Mouse (Mus musculus) macrophage (primary cell): Measurements from ENCODE around the gene Fam53a. TPM values are rescaled to one million over a fixed set of nuclear protein-coding genes. Genes with fewer than 3 reads are reported as not detected.

ENCODE experiments used
- H3K27ac ChIP-seq: fragments of 350-480 bp; formaldehyde crosslinking; 2 replicates; pipeline ENCODE4 v1.9.0; 2021
- H3K36me3 ChIP-seq: fragments of 350-480 bp; formaldehyde crosslinking; 2 replicates; pipeline ENCODE4 v1.9.0; 2021; ENCODE audit errors: inconsistent target
- H3K4me3 ChIP-seq: fragments of 350-480 bp; formaldehyde crosslinking; 2 replicates; pipeline ENCODE4 v1.9.0; 2021; ENCODE audit errors: inconsistent target
- H3K79me2 ChIP-seq: fragments of 350-480 bp; formaldehyde crosslinking; 2 replicates; pipeline ENCODE4 v1.9.0; 2021; ENCODE audit errors: inconsistent target
- WGBS: methylation state at CpG from one replicate; pipeline ENCODE4 v1.1.7; 2026; ENCODE audit warnings: inconsistent platforms; ENCODE audit not compliant: missing documents; 5-methylcytosine and 5-hydroxymethylcytosine counted together
- polyA plus RNA-seq: library from polyadenylated mRNA; stranded (reverse); fragments of 250-400 nt; gene quantifications from 3 replicates; pipeline ENCODE4 v1.2.4, GENCODE M21; 2018; ENCODE audit warnings: inconsistent platforms

The Fam53a gene
- polyA plus RNA-seq, 1 experiment from 2014 or later = 9.3 TPM

DNA sequence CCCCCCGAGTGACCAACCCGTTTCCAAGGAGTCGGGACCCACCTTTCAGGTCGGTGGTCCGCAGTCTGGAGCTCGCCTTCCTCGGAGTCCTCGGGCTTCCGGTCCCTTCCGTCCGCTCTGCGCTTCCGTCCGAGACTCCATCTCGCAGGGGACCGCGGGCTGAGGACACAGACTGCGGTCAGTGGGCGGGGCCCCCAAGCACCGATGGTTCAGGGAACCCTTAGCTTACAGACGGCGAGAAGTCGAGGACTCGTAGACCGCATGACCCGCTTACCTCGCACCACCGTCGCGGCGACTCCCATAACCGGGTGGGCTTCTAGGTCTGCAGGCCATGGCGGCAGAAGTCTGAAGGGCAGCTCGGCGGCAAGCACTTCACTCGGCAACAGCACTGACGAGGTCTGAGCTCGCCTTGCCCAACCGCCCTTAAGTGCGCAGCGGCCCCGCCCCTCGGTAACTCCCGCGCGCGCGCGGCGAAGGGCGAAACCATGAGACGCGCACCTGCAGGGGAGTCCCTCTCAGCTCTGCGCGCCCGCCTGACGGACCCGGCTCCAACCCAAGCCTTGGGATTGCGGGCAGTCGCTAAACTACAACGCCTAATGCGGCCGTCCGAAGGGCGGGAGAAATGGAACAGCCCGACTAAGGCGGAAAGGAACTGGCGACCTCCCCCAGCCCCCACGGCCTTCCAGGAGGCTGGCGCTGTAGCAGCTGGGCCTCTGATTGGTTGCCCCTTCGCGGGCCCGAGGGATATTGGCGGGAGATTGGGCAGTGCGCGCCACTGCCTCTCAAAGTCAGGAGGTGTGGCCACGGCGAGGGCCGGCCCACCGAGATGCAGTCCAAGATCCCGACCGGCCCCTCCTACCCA, 22.7 kb upstream of the Fam53a start, which contains the start of gene Slbp:
TSS of gene Slbp (minus strand) at position 654 of the 862 bp plus-strand sequence.
- WGBS = under 1% methylated on average over 80 of the region's 82 CpGs
- Histone ChIP-seq H3K4me3 (peak within 1 kb of the TSS; percentile 74), H3K79me2 (peaks cover 72% of the 10 kb centered on the region), H3K27ac (peak within 1 kb of the TSS; percentile 88), H3K36me3 (peaks cover 25% of the 10 kb centered on the region)

DNA sequence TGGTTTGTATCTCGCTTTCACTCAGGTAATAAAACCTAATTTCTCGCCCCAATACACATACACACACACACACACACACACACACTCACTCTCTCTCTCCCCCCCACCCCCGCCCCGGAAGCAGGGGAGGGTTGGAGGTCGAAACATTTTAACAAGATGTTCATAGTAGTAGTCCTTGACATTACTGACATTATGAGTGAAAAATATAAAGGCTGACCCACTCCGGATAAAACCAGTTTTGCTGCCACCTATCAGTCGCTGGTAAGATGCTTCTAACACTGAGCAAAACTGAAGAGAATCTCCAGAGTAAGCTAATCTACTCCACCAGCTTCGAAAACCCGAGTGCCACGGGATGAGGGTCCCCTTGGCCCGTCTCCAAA, 22.1 kb upstream of the Fam53a start:
- H3K4me3 ChIP-seq = peak overlapping the region; percentile 74
- peak overlapping the region; percentile 88 for H3K27ac ChIP-seq
- 3% methylated on average over 11 of the region's 11 CpGs for WGBS
- H3K36me3 ChIP-seq = peaks cover 25% of the 10 kb centered on the region
- H3K79me2 ChIP-seq = peaks cover 72% of the 10 kb centered on the region

DNA sequence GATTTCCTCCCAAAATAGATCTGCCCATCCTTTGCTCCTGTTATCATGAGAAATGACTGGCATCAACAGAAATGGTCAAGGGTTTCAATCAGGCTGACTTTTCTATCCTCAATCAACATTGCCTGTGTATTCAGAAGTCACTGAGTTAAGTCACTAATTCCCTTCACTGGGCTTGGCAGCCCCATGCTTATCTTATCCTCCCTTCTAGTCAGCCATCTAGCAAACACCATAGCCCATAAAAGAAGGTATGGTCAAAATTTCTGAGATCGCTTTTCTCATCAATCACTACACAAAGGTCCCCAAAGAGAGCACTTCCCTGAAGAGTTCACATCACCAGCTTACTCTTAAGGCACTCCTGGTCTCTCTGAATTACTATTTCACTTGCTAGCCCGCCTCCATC, 21.6 kb upstream of the Fam53a start:
- peak overlapping the region; percentile 74 for H3K4me3 ChIP-seq
- peaks cover 72% of the 10 kb centered on the region for H3K79me2 ChIP-seq
- peaks cover 30% of the 10 kb centered on the region for H3K36me3 ChIP-seq
- H3K27ac ChIP-seq = peak overlapping the region; percentile 88
- WGBS = 29% methylated on average over 2 of the region's 2 CpGs

DNA sequence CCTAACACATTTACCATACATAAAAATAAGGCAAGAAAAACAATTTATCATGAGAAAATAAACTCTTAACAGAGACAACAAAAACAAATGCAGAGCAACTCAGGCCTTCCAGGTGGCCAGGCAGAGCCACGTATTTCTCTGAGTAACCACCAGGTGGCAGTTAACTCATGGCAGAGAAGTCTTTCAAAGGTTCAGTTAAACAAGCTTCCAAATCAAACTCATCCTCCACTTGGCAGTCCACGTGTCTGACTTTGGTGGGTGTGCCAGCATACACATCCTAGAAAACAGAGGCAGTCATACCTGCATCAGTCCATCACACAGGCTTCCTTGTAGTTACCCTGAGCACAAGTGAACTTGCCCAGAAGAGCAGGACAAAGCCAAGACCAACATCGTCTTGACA, 11.2 kb upstream of the Fam53a start:
- H3K4me3 ChIP-seq = no peak overlapping the region
- 47% methylated on average over 3 of the region's 3 CpGs for WGBS
- H3K27ac ChIP-seq = no peak overlapping the region
- peaks cover 1% of the 10 kb centered on the region for H3K79me2 ChIP-seq
- peaks cover 45% of the 10 kb centered on the region for H3K36me3 ChIP-seq

DNA sequence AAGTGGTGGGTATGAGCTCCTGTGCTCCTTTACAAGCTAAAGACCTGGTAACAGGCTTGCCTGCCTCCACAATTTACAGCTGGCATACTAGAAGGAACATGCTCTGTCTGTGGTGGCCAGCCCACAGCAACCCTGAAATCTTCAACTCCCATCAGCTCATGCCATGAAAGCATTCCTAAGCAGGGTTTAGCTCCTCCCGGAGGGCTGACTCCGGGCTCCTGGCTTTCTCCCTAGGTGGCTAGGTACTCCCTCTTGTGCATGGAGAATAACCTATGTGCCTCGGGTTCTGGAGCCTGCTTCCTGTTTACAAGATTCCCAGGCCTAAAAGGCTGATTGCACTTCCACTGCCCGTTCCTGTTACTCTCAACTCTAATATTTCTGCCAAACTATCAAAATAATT, 9.4 kb upstream of the Fam53a start:
- WGBS = 77% methylated on average over 4 of the region's 4 CpGs
- no peak overlapping the region for H3K27ac ChIP-seq

DNA sequence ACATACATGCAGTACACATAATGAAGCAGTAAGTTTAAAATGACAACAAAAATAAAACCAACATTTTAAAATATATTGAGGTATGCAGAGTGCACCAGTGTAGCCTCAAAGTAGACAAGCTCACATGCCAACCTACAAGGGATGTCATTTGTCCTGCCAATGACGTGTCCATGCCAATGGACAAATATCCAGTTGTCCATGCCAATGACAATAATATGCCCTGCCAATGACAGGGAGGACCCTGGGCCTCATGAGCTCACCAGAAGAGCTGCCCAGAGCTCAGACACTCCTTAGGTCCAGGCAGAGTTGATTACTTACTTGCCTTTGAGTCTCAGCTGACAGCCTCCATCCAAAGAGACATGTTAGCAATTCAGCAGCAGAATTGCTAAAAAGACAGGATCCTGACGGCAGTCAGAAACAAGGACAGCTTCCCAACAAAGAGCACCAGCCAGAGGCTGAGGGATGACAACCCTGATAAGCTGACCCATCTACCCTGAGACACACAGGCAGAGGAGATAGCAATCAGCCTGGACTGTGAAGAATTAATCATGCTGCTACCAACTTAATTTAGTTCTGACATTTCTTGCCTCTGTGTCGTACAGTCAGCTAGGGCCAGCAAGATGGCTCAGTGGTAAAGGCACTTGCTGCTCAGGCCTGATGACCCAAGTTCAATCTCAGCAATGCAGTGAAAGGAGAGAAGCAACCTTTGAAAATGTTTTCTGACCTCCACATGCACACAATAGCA, 8.3 kb upstream of the Fam53a start:
- WGBS = 90% methylated on average over 3 of the region's 3 CpGs
- Histone ChIP-seq H3K79me2 (no peaks in the 10 kb centered on the region), H3K4me3 (no peak overlapping the region), H3K36me3 (peaks cover 21% of the 10 kb centered on the region; the same call in 1 of the 2 replicates), H3K27ac (no peak overlapping the region)

More for the DNA sequence above, 9.4 kb upstream of the Fam53a start:
- Histone ChIP-seq H3K79me2 (no peaks in the 10 kb centered on the region), H3K4me3 (no peak overlapping the region), H3K36me3 (peaks cover 32% of the 10 kb centered on the region)

DNA sequence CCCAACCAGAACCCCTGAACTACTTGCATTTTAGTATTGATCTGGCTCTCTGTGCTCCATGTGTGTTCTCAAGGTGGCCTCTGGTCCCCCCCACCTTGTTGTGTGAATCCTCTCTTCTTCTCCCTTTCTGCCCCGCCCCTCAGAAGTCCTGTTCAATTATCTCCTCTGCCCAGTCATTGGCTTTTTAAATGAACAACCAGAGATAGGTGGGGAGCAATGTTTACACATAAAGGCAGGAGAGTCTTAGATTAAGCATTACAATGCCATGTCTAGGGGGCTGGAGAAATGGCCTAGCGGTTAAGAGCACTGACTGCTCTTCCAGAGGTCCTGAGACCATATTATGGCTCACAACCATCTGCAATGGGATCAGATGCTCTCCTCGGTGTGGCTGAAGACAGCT, 5.9 kb upstream of the Fam53a start:
- no peak overlapping the region for H3K4me3 ChIP-seq
- no peaks in the 10 kb centered on the region for H3K79me2 ChIP-seq
- peaks cover 8% of the 10 kb centered on the region; the same call in 1 of the 2 replicates for H3K36me3 ChIP-seq
- H3K27ac ChIP-seq = no peak overlapping the region
- 93% methylated on average over 3 of the region's 3 CpGs for WGBS

DNA sequence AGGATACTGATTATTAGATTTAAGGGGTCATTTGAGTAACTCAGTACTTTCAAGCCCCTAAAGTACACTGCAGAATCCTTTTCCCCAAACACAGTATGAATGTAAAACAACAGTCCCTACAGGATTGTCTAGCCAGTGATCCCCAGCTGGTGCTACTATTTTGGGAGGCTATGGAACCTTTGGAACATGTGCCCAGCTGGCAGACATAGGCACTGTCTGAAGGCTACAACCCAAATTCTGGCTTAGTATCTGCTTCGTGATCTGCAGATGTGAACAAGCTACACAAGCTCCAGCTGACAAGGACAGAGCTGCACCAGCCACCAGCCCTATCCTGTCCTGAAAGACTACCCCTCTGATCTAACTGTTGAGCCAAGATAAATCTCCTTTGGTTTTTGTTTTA, 3.1 kb upstream of the Fam53a start:
- H3K79me2 ChIP-seq = peaks cover 3% of the 10 kb centered on the region; the same call in 1 of the 2 replicates
- H3K27ac ChIP-seq = no peak overlapping the region
- H3K4me3 ChIP-seq = no peak overlapping the region
- no peaks in the 10 kb centered on the region for H3K36me3 ChIP-seq
- WGBS = 100% methylated on average over 1 of the region's 1 CpGs

DNA sequence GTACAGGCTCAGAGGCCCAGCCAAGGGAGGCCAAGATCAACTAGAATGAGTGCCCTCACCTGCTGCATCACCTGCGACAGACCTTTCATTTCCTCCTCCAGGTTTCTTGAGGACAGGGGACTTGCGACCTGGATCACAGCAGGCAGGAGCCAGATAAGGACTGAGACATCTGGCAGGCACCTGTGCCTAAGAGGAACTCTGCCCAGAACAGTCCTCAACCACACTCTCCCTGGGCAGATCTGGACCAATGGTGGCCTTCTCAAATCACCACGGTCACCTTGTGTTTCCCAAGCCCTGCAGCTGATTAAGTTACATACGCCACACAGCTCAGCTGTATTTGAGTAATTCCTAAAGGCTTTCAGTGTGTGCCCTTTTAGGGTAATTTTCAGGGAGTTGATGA, 1.2 kb upstream of the Fam53a start:
- peaks cover 22% of the 10 kb centered on the region for H3K79me2 ChIP-seq
- H3K4me3 ChIP-seq = peak overlapping the region; percentile 56; the same call in 1 of the 2 replicates
- H3K36me3 ChIP-seq = no peaks in the 10 kb centered on the region
- H3K27ac ChIP-seq = 0 out of 2 replicates have a peak overlapping the region, but pooled peaks have one; percentile 29
- whole genome bisulfite sequencing = 65% methylated on average over 4 of the region's 4 CpGs

DNA sequence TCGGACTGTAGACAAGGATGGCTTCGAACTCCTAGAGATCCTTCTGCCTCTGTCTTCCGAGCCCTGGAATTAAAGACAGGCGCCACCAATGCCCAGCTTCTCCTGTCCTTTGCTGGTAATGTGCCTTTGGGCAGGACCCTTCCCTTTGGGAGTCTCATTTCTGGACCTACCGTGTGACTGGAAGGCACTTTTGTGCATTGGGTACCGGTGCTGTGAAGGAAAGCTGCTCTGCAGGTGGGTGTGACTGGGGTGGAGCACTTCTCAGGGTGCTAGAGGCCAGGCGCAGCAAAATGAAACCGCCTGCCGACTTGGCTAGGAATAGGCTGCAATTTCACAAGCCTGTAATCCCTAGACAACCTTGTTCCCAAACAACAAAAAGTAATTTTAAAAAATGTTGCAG, 626 bp upstream of the Fam53a start:
- 4% methylated on average over 9 of the region's 9 CpGs for WGBS

DNA sequence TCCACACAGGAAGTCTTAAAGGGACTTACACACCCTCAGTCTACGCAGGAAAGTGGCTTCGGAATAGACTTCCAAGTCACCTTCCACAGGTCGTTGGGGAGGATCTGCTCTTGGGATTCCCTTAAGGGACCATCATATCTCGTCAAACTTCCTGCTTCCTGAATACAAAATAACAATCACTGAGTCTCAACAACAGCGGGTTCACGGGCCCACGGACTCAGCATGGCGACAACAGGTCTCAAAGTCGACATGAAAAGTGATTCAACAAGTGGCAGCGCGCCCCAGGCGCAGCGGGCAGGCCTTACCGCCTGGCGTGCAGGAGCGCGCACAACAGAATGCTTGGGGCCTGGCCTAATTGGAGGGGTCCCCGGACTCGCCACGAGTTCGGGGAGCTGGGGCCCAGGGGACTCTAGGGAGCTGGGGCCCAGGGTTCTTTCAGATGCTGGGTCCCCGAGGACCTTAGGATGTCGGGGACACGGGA, 575 bp downstream of the Fam53a start:
- H3K27ac ChIP-seq = peak overlapping the region; percentile 61
- H3K79me2 ChIP-seq = peaks cover 38% of the 10 kb centered on the region
- H3K36me3 ChIP-seq = no peaks in the 10 kb centered on the region
- WGBS = under 1% methylated on average over 24 of the region's 24 CpGs
- H3K4me3 ChIP-seq = peak overlapping the region; percentile 60

More for the DNA sequence above, 626 bp upstream of the Fam53a start:
- H3K4me3 ChIP-seq = peak overlapping the region; percentile 56
- H3K79me2 ChIP-seq = peaks cover 27% of the 10 kb centered on the region
- H3K36me3 ChIP-seq = no peaks in the 10 kb centered on the region
- H3K27ac ChIP-seq = peak overlapping the region; percentile 29

DNA sequence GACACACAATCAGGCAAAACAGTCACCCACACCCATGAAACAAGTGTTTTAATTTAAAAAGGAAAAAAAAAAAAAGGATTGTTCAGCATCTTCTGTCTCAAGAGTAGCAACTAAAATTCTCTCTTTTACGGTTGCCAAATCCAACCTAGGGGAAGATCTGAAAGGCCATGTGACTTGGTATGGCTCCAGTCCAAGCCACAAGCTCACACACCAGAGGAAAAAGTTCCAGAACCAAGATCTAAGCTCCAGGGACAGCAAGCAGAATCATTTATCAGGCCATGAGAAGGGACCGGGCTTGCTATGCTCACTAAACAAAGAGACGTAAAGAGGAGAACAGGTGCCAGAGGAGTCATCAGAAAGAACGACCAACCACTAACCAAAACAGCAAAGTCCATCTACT, 1.5 kb downstream of the Fam53a start:
- H3K36me3 ChIP-seq = no peaks in the 10 kb centered on the region
- H3K27ac ChIP-seq = peak overlapping the region; percentile 61
- 6% methylated on average over 4 of the region's 4 CpGs for WGBS
- peak overlapping the region; percentile 60 for H3K4me3 ChIP-seq
- H3K79me2 ChIP-seq = peaks cover 47% of the 10 kb centered on the region

DNA sequence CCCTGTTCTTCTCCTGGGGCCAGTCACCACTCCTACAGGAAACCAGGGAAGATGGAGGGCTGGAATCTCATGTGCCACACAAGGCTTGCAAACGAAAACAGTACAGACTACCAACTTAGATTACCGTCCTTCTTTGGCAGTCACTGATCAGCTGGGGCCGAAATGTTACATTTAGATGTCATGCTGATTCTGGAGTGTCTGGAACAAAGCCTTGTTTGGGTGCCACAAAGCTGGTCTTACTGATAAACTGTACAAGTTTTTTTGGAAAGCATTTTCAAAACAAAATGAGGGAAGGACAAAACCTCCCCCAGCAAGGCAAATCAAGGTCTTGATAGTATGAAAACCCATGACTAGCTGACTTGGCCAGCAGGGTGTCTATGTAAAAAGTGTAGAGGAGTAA, 5.7 kb downstream of the Fam53a start:
- Histone ChIP-seq H3K4me3 (no peak overlapping the region), H3K27ac (no peak overlapping the region), H3K36me3 (no peaks in the 10 kb centered on the region), H3K79me2 (peaks cover 70% of the 10 kb centered on the region)
- 92% methylated on average over 3 of the region's 3 CpGs for WGBS

DNA sequence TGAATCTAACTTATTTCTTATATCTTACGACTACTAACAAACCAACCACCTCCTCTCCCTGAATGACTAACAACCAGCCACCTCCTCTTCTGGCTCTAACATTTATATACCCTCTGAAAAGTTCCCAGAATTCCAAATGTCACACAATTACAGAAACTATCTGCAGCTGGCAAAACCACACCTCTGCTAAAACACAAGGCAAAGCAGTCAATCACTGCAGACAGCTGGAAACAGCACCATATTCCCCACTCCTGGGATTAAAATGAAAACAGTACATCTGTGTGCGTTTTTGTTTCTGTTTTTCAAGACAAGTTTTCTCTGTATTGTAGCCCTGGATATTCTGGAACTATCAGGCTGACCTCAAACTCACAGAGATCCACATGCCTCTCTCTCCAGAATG, 6.8 kb downstream of the Fam53a start:
- WGBS = 90% methylated on average over 2 of the region's 2 CpGs

DNA sequence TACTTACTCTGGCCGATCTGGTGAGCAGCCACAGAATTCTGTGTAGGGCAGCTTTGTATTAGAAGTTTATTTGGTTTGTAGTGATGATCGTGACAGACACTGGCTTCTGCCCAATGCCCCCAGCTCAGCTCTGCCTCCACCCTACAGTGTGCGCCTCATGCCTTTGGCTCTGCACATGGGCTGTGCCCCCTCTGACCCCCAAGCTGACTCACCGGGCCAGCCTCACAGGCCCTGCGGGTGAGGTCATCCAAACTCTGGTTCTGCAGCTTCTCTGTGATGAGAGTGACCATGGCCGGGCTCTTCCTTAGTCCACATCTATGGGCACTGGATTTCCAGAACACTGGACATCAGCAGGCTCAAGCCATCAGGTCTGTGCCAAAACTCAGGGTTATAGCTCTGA, 15.0 kb downstream of the Fam53a start:
- 95% methylated on average over 6 of the region's 6 CpGs for WGBS
- Histone ChIP-seq H3K79me2 (peaks cover 24% of the 10 kb centered on the region; the same call in 1 of the 2 replicates), H3K36me3 (peaks cover 29% of the 10 kb centered on the region; the same call in 1 of the 2 replicates), H3K27ac (no peak overlapping the region), H3K4me3 (no peak overlapping the region)

More for the DNA sequence above, 6.8 kb downstream of the Fam53a start:
- Histone ChIP-seq H3K36me3 (no peaks in the 10 kb centered on the region), H3K79me2 (peaks cover 74% of the 10 kb centered on the region), H3K27ac (no peak overlapping the region), H3K4me3 (no peak overlapping the region)
